In genomic region chr10:61241961-61242421, GRCm38 (mm10) we compare ENCODE assay signal across 27 mouse cellular contexts. TPM values are rescaled to one million over a fixed set of nuclear protein-coding genes. Genes with fewer than 3 reads are reported as not detected.
DNase-seq lines count a peak whose midpoint lies in the region; ATAC-seq and TF ChIP-seq lines count a peak whose summit lies in the region.
"Had no signal": no experiment of that assay in that cellular context is flagged by ENCODE, and none has a peak within 500 bp of the region (broad histone marks: within the 10 kb centered on the region; RNA-seq: fewer than 3 reads in every experiment).

No protein-coding gene starts in this region.

- no peaks in the 10 kb centered on the region for H3K36me3 ChIP-seq in thymus, adult 2 months (ENCODE audit: control insufficient read depth, insufficient read depth, low read length)
- H3K36me3 ChIP-seq in embryonic facial prominence, embryonic 15.5 days = no peaks in the 10 kb centered on the region
- H3K36me3 ChIP-seq: forebrain, embryonic 10.5 days; liver, embryonic 15.5 days; midbrain, embryonic 13.5 days had no signal

- H3K9ac ChIP-seq in embryonic facial prominence, embryonic 15.5 days = no peak overlapping the region
- H3K9ac ChIP-seq: limb, embryonic 15.5 days; liver, embryonic 15.5 days; midbrain, embryonic 13.5 days had no signal

- WGBS in thymus, adult 2 months = 42% methylated on average over 4 of the region's 4 CpGs
- 35% methylated on average over 4 of the region's 4 CpGs for WGBS in embryonic facial prominence, embryonic 15.5 days

- H3K9me3 ChIP-seq in embryonic facial prominence, embryonic 15.5 days (replicated peaks) = no peaks in the 10 kb centered on the region
- H3K9me3 ChIP-seq: liver, embryonic 15.5 days had no signal

- TF ChIP-seq CTCF in thymus, adult 2 months (IDR thresholded peaks at IDR 0.05; ENCODE audit: borderline replicate concordance, control insufficient read depth, extremely low read depth, insufficient read depth, low read length, poor library complexity) = no peak

- intact Hi-C loops in gastrocnemius, postnatal 14 days (cut with DNase I; ENCODE audit: low total_unique reads) = no loop called here

- no peak overlapping the region for H3K4me2 ChIP-seq in embryonic facial prominence, embryonic 15.5 days (replicated peaks)
- H3K4me2 ChIP-seq: limb, embryonic 15.5 days; liver, embryonic 15.5 days; midbrain, embryonic 13.5 days had no signal

- no peaks in the 10 kb centered on the region for H3K27me3 ChIP-seq in thymus, adult 2 months (ENCODE audit: control insufficient read depth, insufficient read depth, low read length)
- no peaks in the 10 kb centered on the region for H3K27me3 ChIP-seq in embryonic facial prominence, embryonic 15.5 days
- H3K27me3 ChIP-seq: limb, embryonic 15.5 days; liver, embryonic 15.5 days; midbrain, embryonic 13.5 days had no signal

- H3K4me3 ChIP-seq in thymus, adult 2 months (ENCODE audit: control insufficient read depth, insufficient read depth, low read length) = no peak overlapping the region
- H3K4me3 ChIP-seq in embryonic facial prominence, embryonic 15.5 days (replicated peaks) = no peak overlapping the region
- H3K4me3 ChIP-seq: forebrain, embryonic 10.5 days; heart, adult 2 months; limb, embryonic 15.5 days; liver, embryonic 15.5 days; midbrain, embryonic 13.5 days; myocyte had no signal

- ATAC-seq in embryonic facial prominence, embryonic 15.5 days (ENCODE audit: insufficient number of reproducible peaks, low FRiP score, low TSS enrichment, low read depth) = peak; percentile 58
- ATAC-seq in erythroblast, adult 5-6 weeks (replicated peaks; ENCODE audit: low FRiP score, poor library complexity, severe bottlenecking) = no peak
- ATAC-seq in activated CD4-positive, CD25-positive, alpha-beta regulatory T cell, adult 4 months = no peak
- ATAC-seq: hindbrain, postnatal 0 days; midbrain, embryonic 13.5 days had no signal

- DNase-seq in gastrocnemius, adult 18-20 months (ENCODE audit: low spot score) = peak; percentile 15
- DNase-seq in gastrocnemius, postnatal 14 days = no peak
- peak; percentile 32 for DNase-seq in thymus, adult 2 months
- no peak for DNase-seq in thymus, postnatal 10 days (ENCODE audit: low spot score in 2 of 2)
- peak; percentile 49 for DNase-seq in thymus, postnatal 4 days
- DNase-seq: adrenal gland, postnatal 10 days; cerebellum, postnatal 10 days; heart, adult 2 months; heart, postnatal 4 days; kidney, adult 11 months; kidney, postnatal 10 days; lung, postnatal 10 days; right cerebral cortex, postnatal 25 days had no signal

- peaks cover 42% of the 10 kb centered on the region for H3K4me1 ChIP-seq in thymus, adult 2 months (replicated peaks; ENCODE audit: control insufficient read depth, insufficient read depth, low read length)
- H3K4me1 ChIP-seq in embryonic facial prominence, embryonic 15.5 days = peaks cover 26% of the 10 kb centered on the region
- H3K4me1 ChIP-seq: liver, embryonic 15.5 days; midbrain, embryonic 13.5 days had no signal

- no peak overlapping the region for H3K27ac ChIP-seq in thymus, adult 2 months (ENCODE audit: control insufficient read depth, insufficient read depth, low read length)
- H3K27ac ChIP-seq in embryonic facial prominence, embryonic 15.5 days (replicated peaks) = peak overlapping the region; percentile 65; the same call in 1 of the 2 replicates
- H3K27ac ChIP-seq: heart, adult 2 months; hindbrain, postnatal 0 days; liver, embryonic 15.5 days; midbrain, embryonic 13.5 days; stomach, postnatal 0 days had no signal

- no peak for TF ChIP-seq POLR2A in thymus, adult 2 months (IDR thresholded peaks at IDR 0.05; ENCODE audit: control insufficient read depth, extremely low read depth, insufficient read depth, low read length, poor library complexity)

RNA-seq across cellular contexts. Expression of gene Adamts14, which starts 31.2 kb away (rescaled TPM):
- 1 to 10 TPM in 1 of 2 experiments, under 1 TPM in 1; 0.88 to 1.2 TPM for total RNA-seq in gastrocnemius, adult 18-20 months (2021)
- total RNA-seq in gastrocnemius, postnatal 14 days (2021) = 1 to 10 TPM; 3.7 to 4.2 TPM
- 2.7 and 3.3 TPM in 2 replicates for polyA plus RNA-seq in thymus, adult 2 months (2012; rRNA removed)
- 6.1 and 8.0 TPM in 2 replicates for polyA plus RNA-seq in embryonic facial prominence, embryonic 15.5 days (2015; fragmentation: Nextera tagmentation; extraction: Ambion mirVana)
- 0.21 TPM in 1 of 2 replicates, not detected in the other for total RNA-seq in erythroblast, adult 5-6 weeks (2015; ENCODE audit: low replicate concordance)
- total RNA-seq in erythroblast, adult 5-6 weeks (2017; ENCODE audit: low replicate concordance) = not detected in 2 replicates
- not detected for polyA plus RNA-seq in activated CD4-positive, CD25-positive, alpha-beta regulatory T cell, adult 4 months (2017; shearing (Covaris generic))
- total RNA-seq: megakaryocyte progenitor cell, adult 5-6 weeks had no signal

RNA-seq across cellular contexts. Expression of gene Prf1, which starts 55.6 kb away (rescaled TPM):
- not detected for total RNA-seq in gastrocnemius, adult 18-20 months (2021)
- total RNA-seq in gastrocnemius, postnatal 14 days (2021) = not detected
- 5.7 and 6.1 TPM in 2 replicates for polyA plus RNA-seq in thymus, adult 2 months (2012; rRNA removed)
- polyA plus RNA-seq in embryonic facial prominence, embryonic 15.5 days (2015; fragmentation: Nextera tagmentation; extraction: Ambion mirVana) = 0.08 TPM in 1 of 2 replicates, not detected in the other
- total RNA-seq in erythroblast, adult 5-6 weeks (2015; ENCODE audit: low replicate concordance) = not detected in 2 replicates
- total RNA-seq in erythroblast, adult 5-6 weeks (2017; ENCODE audit: low replicate concordance) = not detected in 2 replicates
- polyA plus RNA-seq in activated CD4-positive, CD25-positive, alpha-beta regulatory T cell, adult 4 months (2017; shearing (Covaris generic)) = 1 to 10 TPM; 5.1 to 6.7 TPM
- total RNA-seq: gastrocnemius, adult 8-10 months; hindbrain, postnatal 0 days; layer of hippocampus, adult 8-10 months; left cerebral cortex, postnatal 25 days; megakaryocyte progenitor cell, adult 5-6 weeks had no signal
- polyA plus RNA-seq: forebrain, embryonic 10.5 days; hindbrain, postnatal 0 days; midbrain, embryonic 13.5 days; stomach, postnatal 0 days had no signal

Comparison
In these comparisons a context has a peak if more than half of its experiments do, and no peak if none do; other contexts are left out.
1. DNase-seq: peak in gastrocnemius, adult 18-20 months (single experiment), thymus, adult 2 months (single experiment) and thymus, postnatal 4 days (single experiment); none in gastrocnemius, postnatal 14 days (single experiment) and thymus, postnatal 10 days (0 of 2).